Mouse (Mus musculus): ENCODE measurements around the gene Prf1. TPM values are rescaled to one million over a fixed set of nuclear protein-coding genes. Genes with fewer than 3 reads are reported as not detected.

Gene Prf1
- total RNA-seq, 2 experiments from 2014 or later, result not detected

DNA sequence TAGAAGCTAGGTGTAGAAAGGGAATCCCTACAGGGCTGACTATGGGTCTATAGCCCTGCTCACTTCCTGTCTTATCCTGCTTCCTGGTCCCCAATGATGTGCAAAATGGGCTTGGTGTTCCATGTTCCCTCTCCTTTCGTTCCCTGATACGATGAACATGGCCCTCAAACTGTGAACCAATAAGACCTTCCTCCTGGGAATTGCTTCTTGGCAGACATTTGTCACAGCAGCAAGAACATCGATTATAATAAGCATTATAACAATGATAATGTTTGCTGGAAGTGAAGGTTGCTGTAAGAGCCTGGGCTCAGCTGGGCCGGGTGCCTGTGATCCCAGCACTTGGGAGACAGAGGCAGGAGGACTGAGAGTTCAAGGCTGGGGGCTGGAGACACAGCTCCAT is 13.3 kb upstream of the Prf1 start:
- no peak for DNase-seq (ENCODE audit: low spot score in 2 of 2)
- intact Hi-C loops (cut with DNase I), result no loop called here

DNA sequence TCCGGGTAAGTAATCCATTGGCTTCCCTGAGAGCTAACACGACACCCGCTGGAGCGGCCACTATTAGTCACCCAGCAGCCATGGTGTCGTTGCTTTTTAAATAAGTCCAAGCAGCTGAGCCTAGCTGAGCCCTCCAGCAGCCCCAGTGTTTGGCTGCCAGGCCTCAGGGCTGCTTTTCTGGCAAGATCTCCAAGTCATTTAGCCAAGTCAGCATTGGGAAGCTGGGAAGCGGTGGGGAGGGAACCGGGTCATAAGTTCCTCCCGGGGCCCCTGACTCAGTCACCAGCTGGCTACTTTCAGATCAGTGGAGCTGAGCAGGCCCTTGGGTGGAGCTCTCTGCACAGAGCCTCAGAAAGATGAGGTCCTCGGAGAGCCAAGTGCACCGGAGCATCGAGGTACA is 12.4 kb upstream of the Prf1 start:
- no peak for DNase-seq (ENCODE audit: low spot score in 2 of 2)
- intact Hi-C loops (cut with DNase I), result no loop called here

DNA sequence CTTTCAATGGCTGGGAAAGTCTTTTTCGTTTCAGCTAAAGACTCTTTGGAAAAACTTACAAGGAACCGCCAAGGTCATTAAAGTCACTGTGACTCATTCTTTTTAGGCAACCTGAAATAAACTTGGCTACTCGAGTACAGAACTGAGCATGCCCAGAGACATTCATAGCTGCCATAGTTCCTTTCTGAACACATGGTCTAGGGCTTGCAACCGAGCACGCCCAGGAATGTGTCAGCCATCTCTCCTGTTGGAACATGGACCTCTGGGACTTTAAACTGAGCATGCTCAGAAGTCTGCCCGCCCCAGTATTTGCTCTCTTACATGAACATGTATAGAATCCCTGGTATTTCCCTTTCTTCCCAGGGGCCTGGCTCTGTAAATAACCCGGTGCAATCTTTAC is 11.4 kb upstream of the Prf1 start:
- no peak for DNase-seq (ENCODE audit: low spot score in 2 of 2)
- intact Hi-C loops (cut with DNase I), result no loop called here

DNA sequence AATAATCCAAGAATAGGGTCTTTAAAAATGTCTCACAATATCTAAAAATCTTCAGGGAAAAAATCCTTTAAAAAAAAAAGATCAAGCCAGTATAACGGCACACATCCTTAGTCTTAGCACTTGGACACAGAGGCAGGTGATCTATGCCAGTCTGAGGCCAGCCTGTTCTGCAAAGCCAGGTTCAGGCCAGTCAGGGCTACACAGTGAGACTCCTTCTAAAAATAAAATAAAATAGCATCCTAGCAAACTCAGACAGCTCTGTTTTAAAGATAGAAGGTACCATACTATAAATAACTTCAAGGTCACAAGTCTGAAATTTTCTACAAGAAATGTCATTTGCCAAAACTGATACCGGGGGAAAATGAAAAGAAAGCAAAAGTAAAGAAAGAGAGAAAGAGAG is 7.6 kb upstream of the Prf1 start:
- intact Hi-C loops (cut with DNase I), result no loop called here

DNA sequence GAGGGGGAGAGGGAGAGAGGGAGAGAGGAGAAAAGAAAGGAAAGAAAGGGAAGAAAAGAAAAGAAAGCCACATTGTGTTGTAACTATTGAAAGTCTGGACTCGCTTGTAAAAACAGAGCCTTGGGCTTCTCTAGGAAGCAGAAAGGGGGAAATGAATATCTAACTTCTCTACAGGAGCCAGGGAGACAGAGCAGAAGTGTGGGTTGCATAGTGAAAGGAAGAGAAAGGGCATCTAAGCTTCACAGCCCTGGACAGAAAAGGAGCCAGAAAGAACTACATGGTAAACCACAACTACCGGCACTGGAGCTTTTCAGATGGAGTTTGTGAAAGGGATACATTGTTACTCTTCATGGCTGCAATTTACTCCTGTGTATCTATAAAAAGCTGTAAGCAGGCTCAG is 7.2 kb upstream of the Prf1 start:
- DNase-seq (ENCODE audit: low spot score in 2 of 2), result no peak
- intact Hi-C loops (cut with DNase I), result no loop called here

More for the DNA sequence above, 7.6 kb upstream of the Prf1 start:
- DNase-seq (ENCODE audit: low spot score in 2 of 2), result no peak

DNA sequence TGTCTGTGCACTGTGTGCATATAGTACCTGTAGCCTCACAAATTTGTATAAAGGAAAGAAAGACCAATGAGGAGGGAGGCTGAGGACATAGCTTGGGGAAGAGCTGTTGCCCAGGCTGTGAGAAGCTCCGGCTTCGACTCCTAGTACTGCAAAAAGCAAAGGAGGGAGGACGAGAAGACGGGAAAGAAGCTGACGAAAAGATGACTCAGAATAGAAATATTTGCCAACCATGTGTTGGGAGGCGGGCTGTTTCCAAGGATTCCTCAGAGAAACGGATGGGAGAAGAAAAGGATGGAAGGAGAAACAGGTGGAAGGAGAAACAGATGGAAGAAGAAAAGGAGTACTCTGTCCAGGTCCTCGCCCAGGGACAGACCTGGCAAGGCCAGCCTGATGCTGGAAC is 3.4 kb upstream of the Prf1 start:
- intact Hi-C loops (cut with DNase I), result no loop called here
- DNase-seq (ENCODE audit: low spot score in 2 of 2), result peak; percentile 53 to 54

DNA sequence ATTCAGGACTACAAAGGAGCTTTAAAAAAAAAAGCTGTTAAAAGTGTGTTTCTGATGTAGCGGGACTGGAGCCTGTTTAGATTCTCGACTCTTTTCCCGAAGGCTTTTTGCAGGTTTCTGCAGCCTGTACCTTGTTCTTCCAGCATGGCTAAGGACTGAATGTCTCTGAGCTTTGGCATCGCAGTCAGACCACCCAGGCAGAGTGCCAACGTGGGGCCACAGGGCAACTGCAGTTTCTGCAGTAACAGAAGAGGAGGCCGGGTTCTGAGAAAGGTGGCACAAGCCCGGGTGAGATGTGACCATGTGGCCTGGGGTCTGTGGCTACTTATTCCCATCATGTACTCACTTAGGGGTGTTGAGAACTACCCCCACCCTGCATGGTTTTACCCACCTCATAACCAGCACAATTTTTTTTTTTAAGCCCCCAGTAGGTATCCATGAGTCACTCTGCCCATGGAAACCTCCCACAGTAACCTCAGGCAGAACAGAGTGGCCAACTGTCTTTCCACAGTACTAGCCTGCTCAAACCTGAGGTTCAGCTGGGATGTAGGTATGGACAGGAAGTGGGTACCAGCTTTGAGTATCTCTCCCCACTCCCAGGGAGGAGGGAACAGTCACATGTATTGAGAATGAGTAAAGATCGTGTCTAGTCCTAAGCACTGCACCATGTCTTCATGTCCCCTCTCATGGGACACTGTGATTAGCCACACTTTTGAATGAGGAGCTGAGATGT is 754 bp upstream of the Prf1 start:
- intact Hi-C loops (cut with DNase I), result no loop called here
- DNase-seq (ENCODE audit: low spot score in 2 of 2), result no peak

DNA sequence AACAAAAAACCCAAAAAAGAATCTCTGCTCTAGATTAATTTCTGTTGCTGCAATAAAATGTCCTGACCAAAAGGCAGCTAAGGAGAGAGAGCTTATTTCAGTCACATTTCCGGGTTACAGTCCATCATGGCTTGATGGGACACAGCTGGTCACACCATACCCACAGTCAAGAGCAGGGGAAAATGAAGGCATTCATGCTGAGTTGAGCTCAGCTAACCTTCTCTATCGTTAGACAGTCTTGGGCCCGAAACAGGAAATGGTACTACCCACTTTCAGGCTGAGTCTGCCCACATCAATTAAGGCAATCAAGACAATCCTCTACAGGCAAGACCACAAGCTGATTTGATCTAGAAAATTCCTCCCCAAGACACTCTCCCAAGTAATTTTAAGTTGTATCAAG is 3.4 kb downstream of the Prf1 start:
- no peak for DNase-seq (ENCODE audit: low spot score in 2 of 2)
- intact Hi-C loops (cut with DNase I), result no loop called here

DNA sequence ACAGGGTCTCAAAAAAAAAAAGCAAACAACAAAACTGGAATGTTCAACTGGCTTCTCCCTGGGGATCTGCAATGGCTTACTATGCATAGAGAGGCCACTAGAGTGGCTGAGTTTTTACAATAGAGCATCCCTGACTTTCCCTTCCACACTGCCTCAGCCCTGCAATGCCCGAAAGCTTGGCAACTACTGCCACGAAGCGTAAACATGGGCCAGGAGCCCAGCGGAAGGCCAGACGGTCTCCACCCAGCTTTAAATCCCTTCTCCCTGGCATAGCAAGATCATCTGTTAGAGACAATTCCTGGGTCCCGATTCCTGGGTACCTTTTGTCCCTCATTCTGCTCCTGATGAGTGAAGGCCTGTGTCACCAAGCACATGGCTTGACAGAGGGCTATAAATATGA is 6.4 kb downstream of the Prf1 start:
- no peak for DNase-seq (ENCODE audit: low spot score in 2 of 2)
- intact Hi-C loops (cut with DNase I), result no loop called here

DNA sequence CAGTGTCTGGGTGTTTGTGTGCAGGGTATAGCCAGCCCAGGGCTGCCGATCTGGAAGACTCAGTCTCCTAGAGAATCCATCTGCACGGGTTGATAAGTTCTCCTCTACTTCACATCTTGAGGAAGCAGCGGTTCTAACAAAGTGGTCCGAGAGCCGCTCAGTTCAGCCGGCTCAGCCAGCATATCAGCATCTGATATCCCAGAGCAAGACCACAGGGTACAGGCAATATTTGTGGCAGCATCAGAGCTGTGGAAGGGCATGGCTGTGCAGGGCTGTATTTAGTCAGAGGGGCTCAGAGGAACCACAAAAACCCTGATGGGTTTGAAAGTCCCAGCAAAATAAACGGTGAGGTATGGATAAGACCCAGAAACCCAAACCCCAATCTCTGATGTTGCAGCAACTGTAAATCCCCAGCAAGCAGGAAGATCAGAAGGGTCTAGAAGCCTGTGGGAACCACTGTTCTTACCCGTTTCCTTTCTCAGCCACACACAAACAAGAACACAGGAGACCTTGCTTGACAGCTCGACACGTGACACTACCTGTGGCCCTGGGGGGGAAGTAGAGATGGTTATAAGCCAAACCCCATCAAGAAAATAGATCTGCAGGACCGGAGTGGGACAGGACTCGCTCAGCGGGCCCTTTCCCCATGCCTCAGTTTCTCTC is 8.4 kb downstream of the Prf1 start:
- DNase-seq (ENCODE audit: low spot score in 2 of 2), result no peak
- intact Hi-C loops (cut with DNase I), result no loop called here

DNA sequence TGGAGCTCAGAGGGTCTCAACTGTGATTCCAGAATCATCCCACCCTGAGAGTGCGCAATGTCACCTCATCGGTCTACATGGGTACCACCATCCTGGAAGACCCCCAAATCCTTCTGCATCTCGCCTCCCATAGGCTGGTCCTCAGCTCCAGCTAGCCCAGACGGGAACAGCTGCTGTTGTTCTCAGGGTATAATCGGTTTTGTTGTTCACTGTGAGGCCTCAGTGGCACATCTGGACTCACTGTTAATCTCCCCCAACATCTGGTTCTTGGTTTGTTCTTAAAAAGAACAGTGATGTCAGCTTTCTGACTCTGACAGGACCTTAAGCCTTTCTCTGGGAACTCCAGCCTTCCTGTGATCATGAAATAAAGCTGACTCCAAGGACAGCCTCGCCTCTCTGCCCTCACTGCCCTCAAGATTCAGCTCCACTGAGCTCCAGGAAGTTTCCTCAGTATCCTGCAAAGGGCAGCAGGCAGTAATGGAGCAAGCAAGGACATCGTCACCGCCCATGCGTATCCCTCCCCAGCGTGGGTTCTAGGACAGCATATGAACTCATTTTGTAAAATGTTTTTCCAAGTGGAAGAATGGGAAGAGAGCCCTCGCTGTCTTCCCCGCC is 11.2 kb downstream of the Prf1 start:
- no peak for DNase-seq (ENCODE audit: low spot score in 2 of 2)
- intact Hi-C loops (cut with DNase I), result no loop called here

DNA sequence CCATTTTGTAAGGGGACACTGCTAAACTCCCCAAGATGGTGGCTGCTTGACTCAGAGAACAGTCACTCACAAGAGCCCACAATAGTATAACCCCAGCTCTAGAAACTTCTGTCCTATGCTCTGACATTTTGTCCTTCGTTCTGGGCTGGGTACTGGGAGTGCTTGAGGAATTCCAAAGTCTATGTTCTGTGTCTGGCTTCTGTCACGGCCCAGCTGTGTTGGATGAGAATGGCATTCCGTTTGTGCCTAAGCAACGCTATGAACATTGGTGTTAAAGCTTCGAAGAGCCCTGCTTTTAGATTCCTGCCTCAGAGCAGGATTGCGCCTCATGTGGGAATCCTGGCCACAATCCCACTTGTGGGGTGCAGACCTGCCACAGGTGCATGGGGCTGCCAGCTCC is 14.5 kb downstream of the Prf1 start:
- no peak for DNase-seq (ENCODE audit: low spot score in 2 of 2)
- intact Hi-C loops (cut with DNase I), result no loop called here

DNA sequence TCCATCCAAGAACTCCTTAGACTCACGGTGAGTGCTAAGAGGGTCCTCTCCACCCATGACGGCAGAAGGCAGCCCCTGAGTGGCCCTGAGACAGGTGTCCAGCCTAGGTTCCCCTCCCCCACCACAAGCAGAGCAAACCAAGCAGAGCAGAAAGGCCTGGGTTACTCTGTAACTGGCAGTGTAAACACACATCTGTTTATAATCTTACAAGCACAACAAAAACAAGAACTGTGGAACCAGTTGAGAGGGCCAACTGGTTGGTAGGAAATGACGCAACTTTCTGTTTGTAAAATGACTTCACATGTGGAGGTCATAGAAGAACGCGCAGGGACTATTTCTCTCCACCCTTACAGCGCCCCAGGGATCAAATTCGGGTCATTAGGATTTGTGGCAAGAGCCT is 15.1 kb downstream of the Prf1 start:
- DNase-seq (ENCODE audit: low spot score in 2 of 2), result no peak
- intact Hi-C loops (cut with DNase I), result no loop called here

DNA sequence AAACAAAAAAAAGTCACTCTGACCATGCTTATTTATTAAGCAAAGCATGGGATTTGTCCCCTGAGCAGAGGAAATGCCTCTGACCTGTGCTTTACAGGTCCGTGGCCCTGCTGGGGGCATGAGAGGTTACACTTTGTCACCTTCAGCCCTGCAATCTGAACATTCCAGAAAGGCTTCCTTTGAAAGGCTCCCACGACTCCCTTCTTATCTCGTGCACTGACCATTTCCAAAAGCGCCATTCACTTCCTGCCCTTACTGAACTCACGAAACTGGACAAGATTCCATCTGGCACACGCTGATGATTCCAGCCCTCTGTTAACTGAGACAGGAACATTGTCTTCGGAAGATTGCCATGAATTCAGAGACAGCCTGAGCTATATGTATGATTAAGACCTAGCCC is 16.1 kb downstream of the Prf1 start:
- intact Hi-C loops (cut with DNase I), result no loop called here
- DNase-seq (ENCODE audit: low spot score in 2 of 2), result no peak

DNA sequence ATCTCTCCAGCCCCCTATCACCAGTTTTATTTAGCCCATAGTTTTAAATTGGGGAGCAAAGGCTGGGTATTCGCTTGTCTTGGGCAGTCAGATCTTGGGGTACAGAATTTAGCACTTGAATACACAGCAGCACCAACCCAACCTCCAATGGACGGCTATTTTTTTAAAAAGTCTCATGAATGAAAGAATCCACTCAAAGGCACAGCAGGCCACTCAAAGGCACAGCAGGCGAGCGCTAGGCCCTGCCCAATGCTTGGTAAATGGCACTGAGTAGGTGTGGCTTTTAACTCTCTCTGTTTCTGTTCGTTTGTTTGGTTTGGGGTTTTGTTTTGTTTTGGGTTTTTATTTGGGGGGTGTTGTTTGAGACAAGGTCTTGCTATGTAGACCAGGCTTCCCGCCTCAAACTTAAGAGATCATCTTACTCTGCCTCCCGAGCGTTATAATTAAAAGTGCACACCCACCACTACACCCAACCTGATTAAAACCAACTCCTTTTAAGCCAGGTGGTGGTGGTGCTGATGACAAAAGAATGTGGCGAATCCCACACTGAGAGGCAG is 17.8 kb downstream of the Prf1 start:
- DNase-seq (ENCODE audit: low spot score in 2 of 2), result no peak
- intact Hi-C loops (cut with DNase I), result no loop called here

DNA sequence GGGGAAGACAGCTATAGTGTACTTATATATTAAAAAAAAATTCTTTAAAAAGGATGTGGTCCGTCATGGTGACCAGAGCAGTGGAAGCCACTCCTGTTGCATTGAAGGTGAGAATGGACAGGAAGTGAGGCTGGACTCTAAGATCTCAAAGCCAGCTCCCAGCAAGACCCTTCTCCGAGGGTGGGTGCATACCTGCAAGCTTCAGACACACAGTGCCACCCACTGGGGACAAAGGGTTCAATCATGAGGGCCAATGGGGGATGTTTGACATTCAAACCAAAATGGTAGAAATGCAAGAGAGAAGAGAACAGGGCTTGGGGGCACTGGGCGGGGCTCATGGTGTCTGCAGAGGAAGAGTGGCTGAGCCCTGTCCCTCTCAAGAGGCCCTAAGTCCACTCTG is 20.9 kb downstream of the Prf1 start:
- intact Hi-C loops (cut with DNase I), result no loop called here
- no peak for DNase-seq (ENCODE audit: low spot score in 2 of 2)

DNA sequence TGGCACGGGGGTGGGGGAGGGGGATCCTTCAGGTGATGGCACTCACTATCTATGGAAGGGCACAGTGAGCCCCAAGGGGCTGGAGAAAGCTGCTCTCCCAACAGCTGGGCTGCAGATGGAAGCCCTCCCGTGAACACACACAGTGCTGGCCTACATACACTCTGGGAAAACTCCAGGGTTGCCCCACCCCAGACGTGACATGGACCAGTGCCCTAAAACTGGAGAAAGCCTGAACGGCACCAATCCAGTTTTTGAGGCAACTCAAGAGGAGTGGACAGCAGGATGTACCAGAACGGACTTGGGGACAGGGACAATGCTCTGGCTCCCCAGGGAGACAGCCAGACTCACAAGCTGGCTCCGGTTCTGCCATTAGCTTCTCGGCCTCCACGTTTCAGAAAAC is 27.1 kb downstream of the Prf1 start:
- no peak for DNase-seq (ENCODE audit: low spot score in 2 of 2)
- intact Hi-C loops (cut with DNase I), result no loop called here

DNA sequence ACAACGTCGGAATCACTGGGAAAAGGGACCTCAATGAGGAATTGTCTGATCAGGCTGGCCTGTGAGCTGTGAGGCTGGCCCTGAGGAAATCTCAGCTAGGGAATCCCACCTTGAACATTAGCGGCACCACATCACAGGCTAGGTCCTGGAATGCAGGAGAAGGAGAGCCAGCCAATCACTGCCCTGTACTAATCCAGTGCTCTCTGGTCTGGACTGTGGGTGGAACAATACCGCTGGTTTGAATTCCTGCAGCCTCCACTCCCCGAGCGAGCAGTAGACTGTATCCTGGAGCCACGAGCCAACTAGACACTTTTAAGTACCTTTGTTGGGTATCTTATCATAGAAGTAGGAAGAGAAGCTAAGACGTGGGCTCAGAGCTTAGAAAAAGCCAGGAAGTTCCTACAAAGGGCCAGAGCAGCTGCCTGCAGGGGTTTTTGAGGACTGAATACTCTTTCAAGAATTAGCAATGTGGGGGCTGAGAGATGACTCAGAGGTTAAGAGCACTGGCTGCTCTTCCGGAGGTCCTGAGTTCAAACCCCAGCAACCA is 28.2 kb downstream of the Prf1 start:
- DNase-seq (ENCODE audit: low spot score in 2 of 2), result no peak
- intact Hi-C loops (cut with DNase I), result no loop called here

DNA sequence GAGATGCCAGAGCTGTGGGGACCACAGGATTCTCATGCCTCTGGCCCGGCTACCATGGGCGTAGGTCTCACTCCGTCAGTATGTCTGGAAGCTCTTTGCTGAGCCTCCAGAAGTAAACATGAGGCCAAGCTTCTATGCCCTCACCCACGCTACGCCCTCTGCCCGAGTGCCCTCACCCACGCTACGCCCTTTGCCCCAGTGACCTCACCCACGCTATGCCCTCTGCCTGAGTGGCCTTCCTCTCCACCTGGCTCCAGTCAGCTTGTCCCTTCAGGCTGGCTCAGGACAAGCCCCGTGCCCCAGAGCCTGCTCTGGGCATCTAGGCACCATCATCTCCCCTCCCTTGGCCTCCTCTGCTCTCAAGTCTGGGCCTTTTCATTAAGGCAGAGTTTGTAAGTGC is 29.9 kb downstream of the Prf1 start:
- no peak for DNase-seq (ENCODE audit: low spot score in 2 of 2)
- intact Hi-C loops (cut with DNase I), result no loop called here

DNA sequence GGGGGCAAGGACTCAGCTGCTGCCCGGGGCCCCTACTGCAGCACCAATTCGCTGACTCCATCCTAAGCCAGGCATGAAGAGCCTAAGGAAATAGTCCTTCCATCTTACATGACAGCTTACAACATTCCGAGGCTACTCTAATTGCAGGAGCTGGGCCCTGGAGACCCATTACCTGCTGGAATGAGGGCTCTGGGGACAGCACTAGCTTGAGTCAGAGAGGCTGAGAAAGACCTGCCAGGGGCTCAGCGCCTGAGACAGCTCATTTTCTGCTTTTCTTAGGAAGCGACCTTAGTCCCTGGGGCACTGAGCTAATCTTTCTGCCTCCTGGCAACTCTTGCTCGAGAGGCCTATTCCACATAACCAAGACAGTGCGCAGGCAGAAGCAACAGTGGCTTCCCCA is 31.3 kb downstream of the Prf1 start:
- intact Hi-C loops (cut with DNase I), result no loop called here
- DNase-seq (ENCODE audit: low spot score in 2 of 2), result no peak

DNA sequence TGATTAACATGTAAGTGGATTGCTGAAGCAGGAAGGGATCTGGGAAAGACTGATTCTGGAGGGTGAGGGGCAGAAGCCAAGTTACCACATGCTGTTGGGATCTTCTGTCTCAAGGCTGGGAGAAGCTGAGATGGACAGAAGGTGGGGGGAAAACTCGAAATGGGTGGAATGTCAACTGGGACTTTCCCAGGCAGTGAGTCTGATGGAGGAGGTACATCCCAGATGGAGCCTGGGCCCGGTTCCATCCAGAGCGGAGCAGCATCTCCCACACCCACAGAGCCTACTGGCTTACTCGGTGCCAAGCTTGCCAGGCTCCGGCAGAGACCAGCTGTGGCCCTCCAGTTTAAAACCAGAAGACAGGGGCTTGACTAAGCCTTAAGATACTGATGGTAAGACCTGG is 33.4 kb downstream of the Prf1 start:
- DNase-seq (ENCODE audit: low spot score in 2 of 2), result peak; percentile 72 to 87
- intact Hi-C loops (cut with DNase I), result no loop called here
